Comparison of ENCODE assay signal across 20 mouse cellular contexts in the genomic region with DNA sequence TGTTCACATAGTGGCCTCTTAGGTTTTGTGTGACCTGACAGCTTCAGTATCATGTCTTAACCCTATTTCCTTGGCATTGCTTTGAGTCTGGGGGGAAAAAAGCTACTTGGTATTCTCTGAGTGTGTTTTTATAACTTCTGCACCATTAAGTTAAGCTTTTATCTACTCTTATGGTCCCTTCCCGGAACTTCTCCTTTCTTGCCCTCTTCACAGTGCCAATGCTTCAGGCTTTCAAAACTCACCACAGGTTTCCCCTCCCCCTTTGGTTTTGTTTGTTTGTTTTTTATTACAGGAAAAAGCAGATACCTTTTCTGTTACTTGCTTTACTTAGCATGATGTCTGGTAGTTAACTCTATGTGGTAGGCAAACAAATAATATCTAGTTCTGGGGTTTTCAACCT.
"Had no signal": no experiment of that assay in that cellular context is flagged by ENCODE, and none has a peak within 500 bp of the region (broad histone marks: within the 10 kb centered on the region; RNA-seq: fewer than 3 reads in every experiment).

No protein-coding gene starts in this region.

- H3K9me3 ChIP-seq: limb, embryonic 12.5 days; limb, embryonic 15.5 days; midbrain, embryonic 12.5 days; midbrain, embryonic 15.5 days; neural tube, embryonic 12.5 days; neural tube, embryonic 15.5 days had no signal

- H3K4me1 ChIP-seq: limb, embryonic 12.5 days; limb, embryonic 15.5 days; midbrain, embryonic 15.5 days; neural tube, embryonic 12.5 days; neural tube, embryonic 15.5 days had no signal

- H3K27ac ChIP-seq: kidney, postnatal 0 days; limb, embryonic 12.5 days; limb, embryonic 15.5 days; liver, embryonic 14.5 days; midbrain, embryonic 12.5 days; midbrain, embryonic 15.5 days; neural tube, embryonic 12.5 days; neural tube, embryonic 15.5 days had no signal

- H3K4me3 ChIP-seq: limb, embryonic 12.5 days; limb, embryonic 15.5 days; midbrain, embryonic 12.5 days; midbrain, embryonic 15.5 days; neural tube, embryonic 12.5 days; neural tube, embryonic 15.5 days had no signal

- DNase-seq: kidney, adult 2 months; kidney, postnatal 25 days; left cerebral cortex, postnatal 4 days; liver, postnatal 0 days; lung, embryonic 14.5 days; right cerebral cortex, adult 18-20 months; right cerebral cortex, postnatal 14 days; right cerebral cortex, postnatal 4 days; thymus, adult 18-20 months; thymus, postnatal 14 days; thymus, postnatal 4 days had no signal

- H3K9ac ChIP-seq: limb, embryonic 12.5 days; limb, embryonic 15.5 days; liver, embryonic 14.5 days; liver, postnatal 0 days; lung, embryonic 14.5 days; midbrain, embryonic 12.5 days; midbrain, embryonic 15.5 days; neural tube, embryonic 12.5 days; neural tube, embryonic 15.5 days had no signal

- H3K27me3 ChIP-seq: limb, embryonic 15.5 days; midbrain, embryonic 15.5 days; neural tube, embryonic 12.5 days had no signal

- ATAC-seq: liver, postnatal 0 days; lung, postnatal 0 days; midbrain, embryonic 15.5 days had no signal

- H3K36me3 ChIP-seq: limb, embryonic 12.5 days; limb, embryonic 15.5 days; midbrain, embryonic 12.5 days; midbrain, embryonic 15.5 days; neural tube, embryonic 12.5 days; neural tube, embryonic 15.5 days had no signal
